Mouse (Mus musculus) cerebellum, adult 2 months (tissue): ENCODE measurements around the gene Atp6v0d1.

Source experiments
- CTCF ChIP-seq: fragments of 200-500 bp; IDR thresholded peaks from 2 replicates; pipeline ENCODE4 v1.5.1; 2011; ENCODE audit warnings: low read depth, mild to moderate bottlenecking, control low read depth, low read length, moderate library complexity, borderline replicate concordance; ENCODE audit not compliant: insufficient read depth
- POLR2A ChIP-seq: fragments of 200-500 bp; IDR thresholded peaks from 2 replicates; pipeline ENCODE4 v1.6.1; 2011; ENCODE audit warnings: low read length, control low read depth, borderline replicate concordance; ENCODE audit not compliant: insufficient read depth

GRCm38 (mm10) chr8:105609355-105609754 lies 43.5 kb upstream of the Atp6v0d1 start:
- TF ChIP-seq POLR2A (no peak), CTCF (no peak)
